Mouse (Mus musculus) heart, postnatal 0 days (tissue): ENCODE results near the gene Cd5.

ENCODE experiments used
- CTCF ChIP-seq: IDR thresholded peaks from 2 replicates; pipeline ENCODE4 v1.5.1; 2016; ENCODE audit warnings: antibody characterized with exemption, control low read depth, low read depth
- EP300 ChIP-seq: IDR thresholded peaks from 2 replicates; pipeline ENCODE4 v1.6.1; 2016; ENCODE audit warnings: antibody characterized with exemption, low read depth

- TF ChIP-seq CTCF: no peak
- TF ChIP-seq EP300: no peak
Observed at GRCm38 (mm10) chr19:10762468-10762867, 23.7 kb upstream of the Cd5 start.
